Mouse (Mus musculus): ENCODE data around the gene Cyp17a1. TPM values are rescaled to one million over a fixed set of nuclear protein-coding genes. Genes with fewer than 3 reads are reported as not detected.

Gene Cyp17a1
- total RNA-seq, 2 experiments from 2014 or later = not detected

- Histone ChIP-seq H3K27ac (peak overlapping the region; percentile 71; the same call in 1 of the 2 replicates), H3K4me3 (no peak overlapping the region)
- no peak for TF ChIP-seq CTCF (IDR thresholded peaks at IDR 0.05)
- no peak for DNase-seq
- intact Hi-C loops (cut with DNase I) = no loop called here
Measured at GRCm38 (mm10) chr19:46631637-46632036, 41.3 kb downstream of the Cyp17a1 start.

DNA sequence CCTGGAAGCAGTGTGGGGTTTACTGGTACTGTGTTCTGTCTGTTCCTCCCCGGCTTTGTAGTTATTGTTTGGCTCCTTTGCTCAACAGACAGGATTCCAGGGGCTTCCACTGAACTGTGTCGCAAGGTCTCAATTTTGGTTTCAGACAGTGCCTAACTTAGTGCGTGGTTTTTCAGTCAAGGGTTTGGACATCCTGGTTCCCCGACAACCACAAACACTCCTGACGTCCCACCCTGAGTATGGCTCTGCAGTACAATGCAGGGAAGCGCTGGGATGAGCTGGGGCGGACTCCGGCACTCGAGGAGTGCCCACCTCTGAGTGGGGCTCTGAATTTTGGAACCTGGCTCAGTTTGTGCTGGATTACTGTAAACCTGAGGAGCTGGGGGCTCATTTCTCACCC, 43.2 kb downstream of the Cyp17a1 start:
- H3K4me3 ChIP-seq = peak overlapping the region; percentile 36
- no peak for DNase-seq
- no peak for TF ChIP-seq CTCF (IDR thresholded peaks at IDR 0.05)
- intact Hi-C loops (cut with DNase I) = no loop called here
- H3K27ac ChIP-seq = peak overlapping the region; percentile 71

- Histone ChIP-seq H3K4me3 (peak overlapping the region; percentile 50), H3K27ac (peak overlapping the region; percentile 64)
- intact Hi-C loops (cut with DNase I) = no loop called here
- DNase-seq = no peak
- TF ChIP-seq CTCF (IDR thresholded peaks at IDR 0.05) = no peak
Measured at GRCm38 (mm10) chr19:46628403-46628802, 44.6 kb downstream of the Cyp17a1 start.

DNA sequence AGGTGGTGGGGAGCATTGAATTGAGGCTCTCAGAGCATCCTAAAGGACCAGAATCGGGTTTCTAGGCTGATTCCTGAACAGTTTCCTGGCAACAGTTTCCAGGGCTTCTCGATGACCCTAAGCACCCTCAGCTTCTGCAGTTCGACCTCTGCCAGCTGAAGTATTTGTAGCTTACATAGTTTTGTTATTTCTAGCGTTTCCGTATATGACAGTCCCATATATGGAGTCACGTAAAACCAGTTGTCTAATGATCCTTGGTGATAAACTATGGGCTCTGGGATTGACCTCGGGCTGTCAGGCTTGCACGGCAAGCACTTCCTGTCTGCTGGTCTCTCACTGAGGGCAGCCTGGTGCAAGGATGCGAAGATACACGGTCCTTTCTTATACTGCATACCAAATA, 47.5 kb downstream of the Cyp17a1 start:
- Histone ChIP-seq H3K27ac (peak overlapping the region; percentile 95), H3K4me3 (peak overlapping the region; percentile 72)
- no peak for DNase-seq
- intact Hi-C loops (cut with DNase I) = loop anchor here (1.0 kb wide), 1 partner anchor 16 kb away; no protein-coding TSS in a partner anchor
- TF ChIP-seq CTCF (IDR thresholded peaks at IDR 0.05) = no peak

DNA sequence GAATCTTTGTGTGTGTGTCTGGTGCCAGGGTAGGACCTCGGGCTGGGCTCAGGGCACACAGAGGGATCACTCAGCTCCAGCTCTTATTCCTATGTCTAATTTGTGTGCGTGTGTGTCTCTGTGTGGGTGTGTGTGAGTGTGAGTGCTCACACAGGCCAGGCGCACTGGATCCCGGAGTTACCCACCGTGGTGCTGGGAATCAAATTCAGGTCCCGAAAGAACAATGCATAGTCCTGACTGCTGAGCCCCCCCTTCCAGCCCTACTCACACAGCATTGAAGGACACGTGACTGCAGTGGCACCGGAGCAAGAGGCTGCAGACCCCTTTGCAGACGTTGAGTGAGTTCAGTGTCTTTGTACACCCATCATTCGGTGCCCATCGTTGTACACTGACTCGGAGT, 48.0 kb downstream of the Cyp17a1 start:
- Histone ChIP-seq H3K27ac (peak overlapping the region; percentile 95), H3K4me3 (peak overlapping the region; percentile 72)
- no peak for TF ChIP-seq CTCF (IDR thresholded peaks at IDR 0.05)
- intact Hi-C loops (cut with DNase I) = loop anchor here (1.0 kb wide), 1 partner anchor 16 kb away; no protein-coding TSS in a partner anchor
- DNase-seq = no peak

- peak; percentile 82 for DNase-seq
- intact Hi-C loops (cut with DNase I) = no loop called here
- no peak for TF ChIP-seq CTCF (IDR thresholded peaks at IDR 0.05)
- Histone ChIP-seq H3K4me3 (peak overlapping the region; percentile 72), H3K27ac (peak overlapping the region; percentile 95)
Measured at GRCm38 (mm10) chr19:46623790-46624772, 48.9 kb downstream of the Cyp17a1 start.

GRCm38 (mm10) chr19:46623194-46623667, 49.7 kb downstream of the Cyp17a1 start:
- Histone ChIP-seq H3K27ac (peak overlapping the region; percentile 95), H3K4me3 (peak overlapping the region; percentile 72)
- intact Hi-C loops (cut with DNase I) = no loop called here
- TF ChIP-seq CTCF (IDR thresholded peaks at IDR 0.05) = no peak
- DNase-seq = peak; percentile 77

- H3K27ac ChIP-seq = peak overlapping the region; percentile 95
- TF ChIP-seq CTCF (IDR thresholded peaks at IDR 0.05) = no peak
- peak overlapping the region; percentile 72 for H3K4me3 ChIP-seq
- DNase-seq = peak; percentile 73
- intact Hi-C loops (cut with DNase I) = no loop called here
Measured at GRCm38 (mm10) chr19:46622659-46623193, 50.2 kb downstream of the Cyp17a1 start.

DNA sequence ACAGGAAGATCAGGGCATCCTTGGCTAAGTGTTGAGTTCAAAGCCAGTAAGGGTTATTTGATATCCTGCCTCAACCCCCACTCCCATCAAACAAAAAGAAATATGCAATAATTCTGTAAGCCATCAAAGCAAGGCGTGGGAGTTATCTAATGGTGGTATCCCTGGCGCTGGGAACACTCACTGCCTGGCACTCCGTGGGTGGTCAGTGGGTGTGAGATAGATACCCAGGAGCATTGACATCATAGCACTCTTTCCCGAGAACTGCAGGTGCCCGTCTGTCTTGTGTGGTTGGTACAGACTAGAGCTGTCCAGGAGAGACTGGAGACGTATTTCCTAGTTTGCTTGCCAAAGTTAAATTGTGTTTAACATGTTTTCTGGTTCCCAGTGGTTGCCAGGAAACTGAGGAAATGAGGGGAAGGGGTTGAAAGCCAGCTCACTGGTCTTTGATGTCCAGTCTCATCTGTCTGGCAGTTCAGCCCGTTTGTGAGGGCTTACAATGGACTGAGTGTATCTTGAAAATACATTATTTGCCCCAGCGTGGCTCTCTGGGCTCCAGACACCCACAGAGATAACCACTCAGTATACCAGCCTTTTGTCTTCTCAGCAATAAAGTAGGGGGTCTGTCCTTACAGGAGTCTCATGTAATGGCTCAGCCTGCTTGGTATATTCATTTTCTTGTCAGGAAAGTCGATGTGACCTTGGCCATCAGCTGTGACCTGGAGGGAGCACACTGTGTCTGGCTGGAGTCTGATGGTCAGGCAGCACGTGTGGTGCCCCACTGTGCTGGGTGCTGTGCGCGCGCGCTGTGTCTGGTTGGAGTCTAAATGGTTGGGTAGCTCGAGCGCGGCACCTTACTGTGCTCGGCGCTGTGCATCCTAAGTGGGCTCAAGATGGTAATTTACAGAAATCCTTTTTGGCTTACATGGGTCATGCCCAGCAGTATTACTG, 51.5 kb downstream of the Cyp17a1 start:
- peak overlapping the region; percentile 95 for H3K27ac ChIP-seq
- intact Hi-C loops (cut with DNase I) = no loop called here
- TF ChIP-seq CTCF (IDR thresholded peaks at IDR 0.05) = no peak
- H3K4me3 ChIP-seq = no peak overlapping the region
- no peak for DNase-seq

GRCm38 (mm10) chr19:46620016-46620808, 52.8 kb downstream of the Cyp17a1 start:
- peak; percentile 65 for DNase-seq
- peak overlapping the region; percentile 95 for H3K27ac ChIP-seq
- H3K4me3 ChIP-seq = peak overlapping the region; percentile 24
- intact Hi-C loops (cut with DNase I) = no loop called here
- no peak for TF ChIP-seq CTCF (IDR thresholded peaks at IDR 0.05)

DNA sequence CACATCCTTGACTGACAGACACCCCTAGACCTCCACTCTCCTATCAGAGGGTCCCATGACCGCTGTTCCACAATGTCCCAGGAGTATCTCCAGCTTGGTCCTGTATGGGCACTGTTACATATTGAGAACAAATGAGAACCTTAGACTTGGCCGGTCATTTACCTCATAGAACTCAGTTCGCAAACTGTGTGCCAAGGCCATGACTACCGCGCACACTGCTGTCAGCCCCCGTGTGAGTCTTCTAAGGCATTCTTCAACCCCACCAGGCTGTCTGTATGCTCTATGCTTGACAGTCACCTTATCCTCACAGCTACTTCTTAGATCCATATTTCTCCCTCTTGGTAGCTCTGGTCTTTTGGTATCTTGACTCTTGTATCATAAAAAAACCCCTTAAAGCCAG, 53.5 kb downstream of the Cyp17a1 start:
- Histone ChIP-seq H3K4me3 (peak overlapping the region; percentile 24), H3K27ac (peak overlapping the region; percentile 95)
- no peak for DNase-seq
- TF ChIP-seq CTCF (IDR thresholded peaks at IDR 0.05) = no peak
- intact Hi-C loops (cut with DNase I) = no loop called here
